Mouse (Mus musculus) layer of hippocampus, postnatal 14 days (tissue): ENCODE data around the gene Meis1. TPM values are rescaled to one million over a fixed set of nuclear protein-coding genes. Genes with fewer than 3 reads are reported as not detected.

ENCODE experiments used
- DNase-seq, 2 experiments: peaks; one replicate each; pipeline ENCODE4 v3.0.0; 2021 to 2022; ENCODE audit warnings: low spot score in 2 of 2, mixed read lengths in 1 of 2
- total RNA-seq, 2 experiments: library from RNA; stranded (reverse); gene quantifications; 2 replicates each; pipeline ENCODE4 v1.2.3; 2021

Meis1 gene
- total RNA-seq, 2 experiments from 2014 or later: 2.0 to 2.9 TPM

- no peak for DNase-seq
Measured at GRCm38 (mm10) chr11:18878748-18879455, 139.9 kb downstream of the Meis1 start.

DNA sequence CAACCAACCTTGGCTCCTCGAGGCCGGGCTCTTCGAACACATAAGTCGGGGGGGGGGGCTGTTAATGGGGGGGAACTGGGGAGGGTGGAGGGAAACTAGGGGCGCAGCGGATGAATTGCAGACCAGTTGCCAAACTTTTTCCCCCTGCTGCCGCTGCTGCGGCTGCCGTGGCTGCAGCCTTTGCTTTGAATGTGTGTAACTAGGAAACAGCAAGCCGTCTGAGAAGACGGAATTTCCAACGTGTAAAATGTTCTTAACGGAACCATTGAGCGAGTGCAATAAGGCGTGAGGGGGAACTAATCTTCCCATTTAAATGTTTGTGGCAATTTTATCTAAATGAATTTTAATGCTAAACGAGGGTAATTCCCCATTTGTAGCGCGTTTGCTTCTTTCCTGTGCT lies 140.8 kb downstream of the Meis1 start:
- peak; percentile 17 to 18 for DNase-seq

- peak; percentile 26 to 43 for DNase-seq
Measured at GRCm38 (mm10) chr11:18877626-18878011, 141.2 kb downstream of the Meis1 start.

DNA sequence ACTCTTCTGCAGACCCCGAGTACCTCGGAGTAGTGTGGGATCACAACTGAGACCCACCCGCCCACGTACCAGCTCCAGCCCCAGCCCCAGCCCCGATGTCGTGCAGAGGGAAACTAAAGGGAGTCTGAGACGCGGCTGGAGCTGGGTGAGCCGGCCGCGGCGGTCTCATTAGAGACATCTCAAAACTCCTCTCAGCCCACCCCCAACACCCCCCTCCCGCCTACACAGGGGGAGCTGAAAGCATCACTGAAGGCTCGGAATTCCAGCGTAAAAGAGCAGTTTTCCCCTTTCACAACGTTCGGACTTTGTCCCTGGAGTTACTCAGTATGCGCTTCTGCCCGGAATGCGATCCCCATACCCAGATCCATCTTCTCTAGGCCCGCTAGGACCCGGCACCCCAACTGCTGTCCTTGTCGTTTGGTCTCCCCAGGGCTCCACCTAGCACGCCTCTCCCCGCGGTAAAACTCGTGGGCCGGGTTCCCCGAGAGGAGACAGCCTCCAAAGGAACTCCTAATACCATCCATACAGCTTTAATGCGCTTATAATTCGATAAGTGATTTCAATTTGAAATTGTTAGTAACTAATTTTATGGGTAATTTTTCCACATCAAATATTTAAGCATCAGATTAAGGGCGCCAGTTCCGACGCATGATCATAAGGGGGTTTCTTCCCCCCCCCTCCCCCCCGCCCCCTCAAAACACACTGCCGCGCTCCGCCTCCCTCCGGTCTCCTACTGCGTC lies 141.7 kb downstream of the Meis1 start:
- DNase-seq: peak; percentile 15 to 16

DNA sequence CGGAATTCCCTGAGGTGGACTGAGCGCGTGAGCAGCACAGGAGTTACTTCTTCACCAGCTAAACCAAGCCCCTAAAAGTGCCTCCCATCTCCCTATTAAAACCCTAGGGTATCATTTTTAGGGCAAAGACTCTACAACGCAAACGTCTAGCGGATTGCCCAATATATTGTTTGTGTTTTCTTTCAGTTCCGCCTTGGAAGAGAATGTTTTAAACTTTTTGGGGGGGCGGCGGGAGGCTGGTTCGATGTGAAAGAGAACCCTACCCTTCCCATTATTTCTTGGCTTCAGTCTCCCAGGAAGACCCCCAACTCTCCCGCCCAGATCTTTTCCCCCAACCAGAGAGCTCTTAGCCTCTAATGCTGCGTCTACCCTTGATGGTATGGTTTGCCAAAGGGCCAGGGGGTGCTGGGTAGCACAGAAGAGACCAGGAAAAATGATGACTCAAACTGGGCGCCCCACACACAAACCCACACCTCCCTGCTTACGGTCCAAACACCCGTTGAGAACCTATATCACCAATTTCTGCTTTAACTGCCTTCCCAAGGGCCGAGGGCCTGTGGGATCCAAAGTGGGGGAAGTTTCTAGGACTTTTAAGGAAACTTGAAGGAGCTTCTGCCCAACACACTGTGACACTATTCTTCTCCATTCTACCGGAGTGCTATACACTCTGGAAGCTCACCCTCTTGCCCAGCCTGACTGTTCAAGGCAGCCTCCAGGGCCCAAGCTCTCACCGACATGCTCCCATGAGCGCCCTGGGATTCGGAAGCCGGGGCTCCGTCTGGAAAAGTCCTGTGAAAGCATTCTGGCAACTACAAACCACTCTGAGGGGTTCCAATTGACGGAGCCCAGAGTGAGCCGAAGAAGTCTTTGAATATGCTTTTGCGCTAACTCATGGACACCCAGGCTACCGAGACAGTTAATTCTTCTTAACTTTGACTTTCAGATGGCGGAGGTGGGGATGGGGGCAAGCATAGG lies 142.6 kb downstream of the Meis1 start:
- no peak for DNase-seq

DNA sequence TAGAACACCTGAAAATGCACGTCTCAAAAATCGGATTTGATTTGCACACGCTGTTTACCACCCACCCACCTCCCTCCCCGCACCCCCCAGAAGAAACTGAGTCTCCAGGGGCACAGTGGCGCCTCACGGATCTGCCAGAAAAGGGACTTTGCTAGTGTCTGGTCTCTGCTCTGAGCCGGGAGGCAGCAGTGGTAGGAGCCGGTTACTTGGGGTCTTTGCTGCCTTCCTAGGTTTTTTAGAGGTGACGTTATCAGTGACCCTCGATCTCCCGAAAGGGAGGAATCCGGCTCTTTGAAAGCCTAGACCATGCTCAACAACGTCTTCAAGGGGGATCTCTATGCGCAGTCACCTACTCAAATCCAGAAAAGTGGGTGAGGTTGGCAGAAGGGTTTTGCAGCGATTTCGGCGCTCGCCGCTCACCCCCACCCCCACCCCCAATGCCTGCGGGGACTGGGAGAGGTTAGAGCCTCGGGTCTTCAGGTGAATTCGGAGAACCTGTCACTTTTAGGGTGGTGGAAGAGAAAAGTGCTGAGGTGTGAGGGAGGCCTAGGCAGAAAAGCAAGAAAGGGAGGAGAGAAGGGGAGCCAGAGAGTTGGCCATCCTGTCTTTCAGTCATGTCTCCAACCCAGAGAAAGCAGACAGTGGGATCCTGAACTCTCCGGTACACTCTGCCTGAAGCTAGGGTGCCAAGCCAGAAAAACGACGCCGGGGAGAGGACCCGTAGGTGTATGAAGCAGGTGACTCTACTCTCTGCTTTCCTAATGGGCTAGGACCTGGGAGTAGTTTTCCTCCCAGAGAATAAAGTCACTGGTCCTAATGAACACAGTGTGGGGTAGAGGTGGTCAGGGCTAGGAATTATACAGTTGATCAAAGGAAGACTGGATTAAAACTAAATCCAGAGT lies 143.5 kb downstream of the Meis1 start:
- DNase-seq: no peak

GRCm38 (mm10) chr11:18874278-18875000 lies 144.3 kb downstream of the Meis1 start:
- DNase-seq: peak in 1 of 2 experiments; percentile 4

- DNase-seq: peak; percentile 8 to 12
Measured at GRCm38 (mm10) chr11:18873451-18874277, 145.1 kb downstream of the Meis1 start.

DNA sequence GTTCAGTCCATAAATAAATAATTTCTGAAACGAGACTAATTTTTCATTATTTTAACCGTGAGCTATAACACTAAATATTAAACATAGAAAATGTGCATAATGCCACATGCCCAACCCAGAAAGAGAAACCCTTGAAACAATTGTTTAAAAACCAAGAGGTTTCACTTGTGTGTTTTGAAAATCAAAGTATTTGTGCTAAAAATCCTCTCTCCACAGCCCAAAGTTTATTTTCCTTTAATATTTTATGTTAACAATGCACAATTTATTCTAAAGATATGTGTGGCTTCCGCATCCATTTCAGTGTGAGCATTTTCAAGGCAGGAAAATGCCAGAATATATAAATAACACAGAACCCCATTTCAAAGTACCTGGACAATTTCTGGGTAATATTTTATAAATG lies 146.0 kb downstream of the Meis1 start:
- no peak for DNase-seq

DNA sequence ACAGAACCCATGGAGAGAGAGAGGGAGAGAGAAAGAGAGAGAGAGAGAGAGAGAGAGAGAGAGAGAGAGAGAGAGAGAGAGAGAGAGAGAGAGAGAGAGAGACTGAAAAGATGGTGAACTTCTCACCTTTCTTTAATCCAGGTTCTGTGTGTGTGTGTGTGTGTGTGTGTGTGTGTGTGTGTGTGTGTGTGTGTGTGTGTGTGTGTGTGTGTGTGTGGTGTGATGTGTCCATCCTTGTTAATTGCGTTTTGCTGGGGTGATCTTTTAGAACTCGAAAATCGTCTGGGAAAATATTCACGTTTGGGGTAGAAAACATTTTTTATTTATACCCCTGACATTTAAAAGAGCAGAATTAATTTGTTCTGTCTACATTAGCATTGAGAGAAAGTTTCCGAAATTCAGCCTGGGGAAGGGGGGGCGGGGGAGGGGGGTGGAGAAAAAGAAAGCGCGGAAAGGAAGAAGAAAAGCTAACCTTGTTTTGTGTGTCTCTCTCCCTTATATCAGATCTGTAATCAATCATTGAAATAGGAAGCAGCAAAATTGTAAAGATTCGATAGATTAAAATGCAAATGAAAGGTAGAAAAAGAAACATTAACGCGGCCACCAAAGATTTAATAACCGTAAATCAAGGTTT lies 146.6 kb downstream of the Meis1 start:
- DNase-seq: no peak

GRCm38 (mm10) chr11:18871170-18872081 lies 147.4 kb downstream of the Meis1 start:
- no peak for DNase-seq

- DNase-seq: no peak
Measured at GRCm38 (mm10) chr11:18870121-18870931, 148.5 kb downstream of the Meis1 start.

- no peak for DNase-seq
Measured at GRCm38 (mm10) chr11:18869429-18869969, 149.3 kb downstream of the Meis1 start.

GRCm38 (mm10) chr11:18867665-18868064 lies 151.1 kb downstream of the Meis1 start:
- DNase-seq: no peak

GRCm38 (mm10) chr11:18866198-18866836 lies 152.5 kb downstream of the Meis1 start:
- DNase-seq: no peak

DNA sequence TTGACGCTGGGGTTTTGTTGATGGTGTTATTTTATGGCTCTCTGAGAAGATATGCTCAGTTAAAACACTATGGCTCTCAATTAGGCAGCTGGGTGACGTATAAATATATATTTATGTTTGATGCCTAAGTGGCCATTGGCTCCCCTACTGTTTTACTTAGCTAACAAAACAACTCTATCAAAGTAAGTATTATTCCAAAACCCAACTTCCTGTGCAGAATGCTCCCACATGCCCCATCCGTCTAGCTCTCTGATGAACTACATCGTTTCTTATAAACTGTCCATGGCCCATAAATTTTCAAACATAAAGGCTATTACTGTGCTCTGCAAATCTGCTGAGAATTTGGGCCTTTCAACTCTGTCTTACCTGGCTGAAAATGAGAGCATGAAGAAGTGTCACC lies 168.0 kb downstream of the Meis1 start:
- DNase-seq: no peak
